ENCODE assay signal across 9 mouse cellular contexts in the genomic region with DNA sequence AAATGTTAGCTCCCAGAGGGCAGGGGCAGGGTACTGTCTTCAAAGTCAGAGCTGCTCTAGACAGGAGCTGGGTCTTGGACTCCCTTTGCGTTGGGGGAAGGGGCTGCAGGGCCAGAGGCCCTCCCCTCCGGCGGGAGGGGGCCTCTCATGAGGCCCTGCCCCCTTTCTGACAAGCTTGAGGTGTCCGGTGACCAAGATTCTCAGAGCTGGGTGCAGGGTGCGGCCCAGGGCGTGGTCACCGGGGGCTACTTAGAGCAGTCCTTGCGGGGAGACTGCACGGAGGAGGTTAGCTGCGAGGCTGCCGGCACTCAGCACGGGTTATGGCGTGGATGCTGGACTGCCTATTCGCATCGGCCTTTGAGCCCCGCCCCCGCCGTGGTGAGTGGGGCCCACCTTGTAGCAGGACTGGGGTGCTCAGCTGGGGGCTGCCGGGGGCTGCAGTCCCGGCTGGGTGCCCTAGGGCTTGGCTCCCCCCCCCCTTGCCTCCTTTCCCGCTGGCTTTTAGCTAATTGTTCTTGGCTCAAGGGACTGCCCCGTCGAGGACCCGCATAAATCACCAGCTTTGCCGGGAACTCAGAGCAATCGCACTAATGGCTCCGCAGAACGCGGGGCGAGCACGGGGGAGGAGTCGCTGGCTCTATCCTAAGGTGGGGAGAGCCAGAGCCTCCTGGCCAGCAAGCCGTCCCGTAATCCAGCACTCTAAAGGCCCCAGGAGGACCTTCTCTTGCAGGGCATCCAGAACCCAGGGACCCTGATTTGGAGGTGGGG. TPM values are rescaled to one million over a fixed set of nuclear protein-coding genes. Genes with fewer than 3 reads are reported as not detected.
DNase-seq lines count a peak whose midpoint lies in the region; ATAC-seq and TF ChIP-seq lines count a peak whose summit lies in the region.
"Had no signal": no experiment of that assay in that cellular context is flagged by ENCODE, and none has a peak within 500 bp of the region (broad histone marks: within the 10 kb centered on the region; RNA-seq: fewer than 3 reads in every experiment).

No protein-coding gene starts in this region.

- H3K9ac ChIP-seq in ES-E14 (ENCODE audit: insufficient read depth, low read depth, low read length, poor library complexity, severe bottlenecking) = no peak overlapping the region
- peak overlapping the region; percentile 35; the same call in 1 of the 2 replicates for H3K9ac ChIP-seq in forebrain, postnatal 0 days

- no peak overlapping the region for H3K27ac ChIP-seq in ES-E14 (ENCODE audit: insufficient read depth, low read depth, low read length, poor library complexity, severe bottlenecking)
- no peak overlapping the region for H3K27ac ChIP-seq in forebrain, postnatal 0 days (ENCODE audit: low read depth, low read length)
- peak overlapping the region; percentile 63 for H3K27ac ChIP-seq in midbrain, embryonic 10.5 days (replicated peaks)

- intact Hi-C loops in gastrocnemius, postnatal 14 days (cut with DNase I; ENCODE audit: low total_unique reads) = no loop called here

- H3K9me3 ChIP-seq in ES-E14 (ENCODE audit: control insufficient read depth, insufficient read depth, low read depth, low read length) = no peaks in the 10 kb centered on the region
- no peaks in the 10 kb centered on the region for H3K9me3 ChIP-seq in forebrain, postnatal 0 days (ENCODE audit: low read length)
- no peaks in the 10 kb centered on the region for H3K9me3 ChIP-seq in midbrain, embryonic 10.5 days (replicated peaks)

- DNase-seq in gastrocnemius, postnatal 10 days = peak; percentile 7
- no peak for DNase-seq in gastrocnemius, postnatal 14 days
- no peak for DNase-seq in ES-E14 (ENCODE audit: low read depth, low spot score)
- DNase-seq in forebrain, postnatal 0 days = no peak
- peak; percentile 28 for DNase-seq in midbrain, embryonic 10.5 days (ENCODE audit: low spot score)
- no peak for DNase-seq in spleen, postnatal 4 days (ENCODE audit: low spot score in 2 of 2)
- no peak for DNase-seq in urinary bladder, adult 2 months (ENCODE audit: low spot score)
- DNase-seq in spleen, adult 12 weeks (ENCODE audit: low spot score) = no peak

- H3K36me3 ChIP-seq in ES-E14 (ENCODE audit: control insufficient read depth, insufficient read depth, low read length, poor library complexity, severe bottlenecking) = no peaks in the 10 kb centered on the region
- no peaks in the 10 kb centered on the region for H3K36me3 ChIP-seq in forebrain, postnatal 0 days (ENCODE audit: insufficient read depth)
- no peaks in the 10 kb centered on the region for H3K36me3 ChIP-seq in midbrain, embryonic 10.5 days

- in situ Hi-C loops in ES-E14 (cut with MboI; ENCODE audit: low sequenced_read_pairs in 2 of 2, unreplicated experiment in 2 of 2) = no loop called here

- H3K27me3 ChIP-seq in forebrain, postnatal 0 days (ENCODE audit: insufficient read depth, low read length) = no peaks in the 10 kb centered on the region
- peaks cover 32% of the 10 kb centered on the region for H3K27me3 ChIP-seq in midbrain, embryonic 10.5 days (ENCODE audit: low read depth, poor library complexity, severe bottlenecking)

- H3K4me3 ChIP-seq in ES-E14 (ENCODE audit: insufficient read depth in 1 of 2, low read depth in 1 of 2, low read length in 2 of 2, poor library complexity in 1 of 2, severe bottlenecking in 1 of 2) = peak overlapping the region; percentile 40 to 54; a peak in 2 of 4 replicates
- H3K4me3 ChIP-seq in forebrain, postnatal 0 days (ENCODE audit: low read depth, low read length) = peak overlapping the region; percentile 28
- H3K4me3 ChIP-seq in midbrain, embryonic 10.5 days = peak overlapping the region; percentile 53
- H3K4me3 ChIP-seq: erythroblast, embryonic 14.5 days had no signal

- H3K4me2 ChIP-seq in forebrain, postnatal 0 days (ENCODE audit: low read depth) = peak overlapping the region; percentile 49

- peak; percentile 50 for ATAC-seq in forebrain, postnatal 0 days

- 19% methylated on average over 33 of the region's 34 CpGs for WGBS in forebrain, postnatal 0 days
- WGBS in midbrain, embryonic 10.5 days = 19% methylated on average over 31 of the region's 34 CpGs

- no peaks in the 10 kb centered on the region for H3K4me1 ChIP-seq in ES-E14 (ENCODE audit: control insufficient read depth in 2 of 2, insufficient read depth in 2 of 2, low read length in 2 of 2, poor library complexity in 1 of 2)
- H3K4me1 ChIP-seq in forebrain, postnatal 0 days (ENCODE audit: insufficient read depth) = no peaks in the 10 kb centered on the region
- H3K4me1 ChIP-seq in midbrain, embryonic 10.5 days = no peaks in the 10 kb centered on the region

- no peak for TF ChIP-seq CTCF in forebrain, postnatal 0 days (IDR thresholded peaks at IDR 0.05; ENCODE audit: low read depth)

TF ChIP-seq in ES-E14, 5 proteins besides CTCF, POLR2A, EP300 and RAD21:
- TF ChIP-seq ZNF384 (IDR thresholded peaks at IDR 0.05; ENCODE audit: low read depth, low read length) = no peak
- no peak for TF ChIP-seq HCFC1 (IDR thresholded peaks at IDR 0.05; ENCODE audit: borderline replicate concordance, insufficient read depth, low read length)
- TF ChIP-seq CHD2 (IDR thresholded peaks at IDR 0.05; ENCODE audit: low read depth, low read length) = no peak
- no peak for TF ChIP-seq MAFK (IDR thresholded peaks at IDR 0.05; ENCODE audit: insufficient read depth, low read depth, low read length)
- no peak for TF ChIP-seq ZC3H11A (IDR thresholded peaks at IDR 0.05; ENCODE audit: borderline replicate concordance, low read depth, low read length)

RNA-seq across cellular contexts. Expression of a gene that starts 6.7 kb away (rescaled TPM):
- 10 to 100 TPM; 46.1 to 63.9 TPM for total RNA-seq in gastrocnemius, postnatal 10 days (2021)
- 1 to 10 TPM; 9.4 to 9.9 TPM for total RNA-seq in gastrocnemius, postnatal 14 days (2021)
- total RNA-seq in ES-E14 (2012; rRNA removed) = 0.32 and 0.45 TPM in 2 replicates
- total RNA-seq in forebrain, postnatal 0 days (2014; rRNA removed) = 3.0 and 5.3 TPM in 2 replicates
- polyA plus RNA-seq in forebrain, postnatal 0 days (2015; fragmentation: Nextera tagmentation; extraction: Ambion mirVana) = 3.2 and 5.6 TPM in 2 replicates
- polyA plus RNA-seq in midbrain, embryonic 10.5 days (2016; fragmentation: Nextera tagmentation; extraction: Ambion mirVana) = 1.9 and 2.3 TPM in 2 replicates
- polyA plus RNA-seq in urinary bladder, adult 2 months (2012; rRNA removed) = 0.17 and 0.27 TPM in 2 replicates
- polyA plus RNA-seq: erythroblast, embryonic 14.5 days had no signal

Comparison
In these comparisons a context has a peak if more than half of its experiments do, and no peak if none do; other contexts are left out.
1. DNase-seq: peak in gastrocnemius, postnatal 10 days (single experiment) and midbrain, embryonic 10.5 days (single experiment); none in gastrocnemius, postnatal 14 days (single experiment), ES-E14 (single experiment), forebrain, postnatal 0 days (single experiment), spleen, postnatal 4 days (0 of 2), urinary bladder, adult 2 months (single experiment) and spleen, adult 12 weeks (single experiment).
2. Peak in every context shown above with its lines, with median percentiles within 50 percentile points of each other: H3K4me3 ChIP-seq.